Mouse (Mus musculus) gastrocnemius, postnatal 14 days (tissue): Measurements from ENCODE around the gene BC004004. TPM values are rescaled to one million over a fixed set of nuclear protein-coding genes. Genes with fewer than 3 reads are reported as not detected.
"Not testable (repeated sequence)": the region's sequence is repeated elsewhere in the genome, so short reads cannot be mapped to it uniquely, and the experiment has no call there.

ENCODE experiments used
- DNase-seq: peaks from one replicate; pipeline ENCODE4 v3.0.0; 2021; ENCODE audit warnings: mixed read lengths
- intact Hi-C: fragments of 180-260 bp; cut with DNase I; formaldehyde crosslinking; loops from one replicate; pipeline ENCODE4 v1.15.1; 2025; ENCODE audit warnings: low total_unique reads
- total RNA-seq, 2 experiments: library from RNA; stranded (reverse); gene quantifications; 2 replicates each; pipeline ENCODE4 v1.2.3; 2021

Gene BC004004
- total RNA-seq, 2 experiments from 2014 or later, result 115 TPM

GRCm38 (mm10) chr17:29339170-29339768, 70.7 kb downstream of the BC004004 start:
- DNase-seq, result peak; percentile 56
- intact Hi-C loops, result no loop called here

- intact Hi-C loops, result no loop called here
- DNase-seq, result peak; percentile 65
These were observed 72.0 kb downstream of the BC004004 start for GRCm38 (mm10) chr17:29340406-29341261.

- intact Hi-C loops, result no loop called here
- no peak for DNase-seq
These were observed 73.0 kb downstream of the BC004004 start for GRCm38 (mm10) chr17:29341591-29342003.

- intact Hi-C loops, result no loop called here
- DNase-seq, result peak; percentile 83
These were observed 73.7 kb downstream of the BC004004 start for GRCm38 (mm10) chr17:29342010-29342910.

GRCm38 (mm10) chr17:29343241-29343640, 74.7 kb downstream of the BC004004 start:
- no peak for DNase-seq
- intact Hi-C loops, result no loop called here

- no peak for DNase-seq
- intact Hi-C loops, result no loop called here
These were observed 76.7 kb downstream of the BC004004 start for GRCm38 (mm10) chr17:29345272-29345671.

GRCm38 (mm10) chr17:29346496-29347125, 78.0 kb downstream of the BC004004 start:
- intact Hi-C loops, result no loop called here
- no peak for DNase-seq

GRCm38 (mm10) chr17:29347126-29347644, 78.6 kb downstream of the BC004004 start:
- intact Hi-C loops, result no loop called here
- DNase-seq, result no peak

- intact Hi-C loops, result no loop called here
- peak; percentile 99 for DNase-seq
These were observed 79.2 kb downstream of the BC004004 start, which contains the start of gene Mtch1 for GRCm38 (mm10) chr17:29347645-29348256. Gene Mtch1, minus strand, starts transcription at chr17:29347934.

- no peak for DNase-seq
- intact Hi-C loops, result no loop called here
These were observed 80.4 kb downstream of the BC004004 start for GRCm38 (mm10) chr17:29348996-29349395.

- intact Hi-C loops, result not testable (repeated sequence)
These were observed 82.5 kb downstream of the BC004004 start for GRCm38 (mm10) chr17:29351056-29351455.

GRCm38 (mm10) chr17:29355461-29355840, 86.9 kb downstream of the BC004004 start:
- no peak for DNase-seq
- intact Hi-C loops, result no loop called here

More at GRCm38 (mm10) chr17:29351056-29351455, 82.5 kb downstream of the BC004004 start:
- not testable (repeated sequence) for DNase-seq

- intact Hi-C loops, result no loop called here
- DNase-seq, result peak; percentile 80
These were observed 87.4 kb downstream of the BC004004 start for GRCm38 (mm10) chr17:29355841-29356478.

- intact Hi-C loops, result no loop called here
- peak; percentile 84 for DNase-seq
These were observed 87.9 kb downstream of the BC004004 start for GRCm38 (mm10) chr17:29356479-29356856.

GRCm38 (mm10) chr17:29356882-29357281, 88.3 kb downstream of the BC004004 start:
- DNase-seq, result no peak
- intact Hi-C loops, result no loop called here

- DNase-seq, result no peak
- intact Hi-C loops, result no loop called here
These were observed 90.3 kb downstream of the BC004004 start for GRCm38 (mm10) chr17:29358928-29359327.

- intact Hi-C loops, result no loop called here
- DNase-seq, result no peak
These were observed 92.2 kb downstream of the BC004004 start, which contains the start of gene Fgd2 for GRCm38 (mm10) chr17:29360761-29361221. Gene Fgd2, plus strand, starts transcription at chr17:29360914.
